Mouse (Mus musculus): ENCODE results near the gene Cbfa2t3. TPM values are rescaled to one million over a fixed set of nuclear protein-coding genes. Genes with fewer than 3 reads are reported as not detected.

Gene Cbfa2t3
- polyA plus RNA-seq, 1 experiment: 58.8 TPM

- peaks cover 13% of the 10 kb centered on the region for H3K4me1 ChIP-seq (ENCODE audit: control insufficient read depth, insufficient read depth, low read length)
- H3K27ac ChIP-seq (ENCODE audit: control insufficient read depth, insufficient read depth, low read depth, low read length, poor library complexity): no peak overlapping the region
- 70% methylated on average over 3 of the region's 3 CpGs for WGBS
- no peak overlapping the region for H3K4me3 ChIP-seq (replicated peaks; ENCODE audit: control insufficient read depth, low read depth, low read length)
- TF ChIP-seq CTCF (IDR thresholded peaks at IDR 0.05; ENCODE audit: control insufficient read depth, insufficient read depth, low read length) (no peak), POLR2A (IDR thresholded peaks at IDR 0.05; ENCODE audit: borderline replicate concordance, control insufficient read depth, low read depth, low read length) (no peak)
Observed at GRCm38 (mm10) chr8:122670718-122671117, 28.2 kb downstream of the Cbfa2t3 start.

GRCm38 (mm10) chr8:122670001-122670400 lies 28.9 kb downstream of the Cbfa2t3 start:
- Histone ChIP-seq H3K27ac (ENCODE audit: control insufficient read depth, insufficient read depth, low read depth, low read length, poor library complexity) (no peak overlapping the region; the same call in 1 of the 2 replicates), H3K4me3 (replicated peaks; ENCODE audit: control insufficient read depth, low read depth, low read length) (no peak overlapping the region), H3K4me1 (ENCODE audit: control insufficient read depth, insufficient read depth, low read length) (peaks cover 14% of the 10 kb centered on the region)
- 86% methylated on average over 11 of the region's 11 CpGs for WGBS
- TF ChIP-seq POLR2A (IDR thresholded peaks at IDR 0.05; ENCODE audit: borderline replicate concordance, control insufficient read depth, low read depth, low read length) (no peak), CTCF (IDR thresholded peaks at IDR 0.05; ENCODE audit: control insufficient read depth, insufficient read depth, low read length) (no peak)

GRCm38 (mm10) chr8:122669370-122669769 lies 29.5 kb downstream of the Cbfa2t3 start:
- H3K27ac ChIP-seq (ENCODE audit: control insufficient read depth, insufficient read depth, low read depth, low read length, poor library complexity): no peak overlapping the region
- WGBS: 85% methylated on average over 5 of the region's 5 CpGs
- peaks cover 14% of the 10 kb centered on the region for H3K4me1 ChIP-seq (ENCODE audit: control insufficient read depth, insufficient read depth, low read length)
- TF ChIP-seq CTCF (IDR thresholded peaks at IDR 0.05; ENCODE audit: control insufficient read depth, insufficient read depth, low read length): no peak
- TF ChIP-seq POLR2A (IDR thresholded peaks at IDR 0.05; ENCODE audit: borderline replicate concordance, control insufficient read depth, low read depth, low read length): no peak
- H3K4me3 ChIP-seq (replicated peaks; ENCODE audit: control insufficient read depth, low read depth, low read length): no peak overlapping the region

- H3K27ac ChIP-seq (ENCODE audit: control insufficient read depth, insufficient read depth, low read depth, low read length, poor library complexity): no peak overlapping the region
- no peak overlapping the region for H3K4me3 ChIP-seq (replicated peaks; ENCODE audit: control insufficient read depth, low read depth, low read length)
- no peak for TF ChIP-seq CTCF (IDR thresholded peaks at IDR 0.05; ENCODE audit: control insufficient read depth, insufficient read depth, low read length)
- TF ChIP-seq POLR2A (IDR thresholded peaks at IDR 0.05; ENCODE audit: borderline replicate concordance, control insufficient read depth, low read depth, low read length): no peak
- peaks cover 17% of the 10 kb centered on the region for H3K4me1 ChIP-seq (ENCODE audit: control insufficient read depth, insufficient read depth, low read length)
- WGBS: 79% methylated on average over 11 of the region's 11 CpGs
Observed at GRCm38 (mm10) chr8:122667854-122668253, 31.1 kb downstream of the Cbfa2t3 start.

- WGBS: 8% methylated on average over 12 of the region's 12 CpGs
- Histone ChIP-seq H3K27ac (ENCODE audit: control insufficient read depth, insufficient read depth, low read depth, low read length, poor library complexity) (peak overlapping the region; percentile 2; the same call in 1 of the 2 replicates), H3K4me1 (ENCODE audit: control insufficient read depth, insufficient read depth, low read length) (peaks cover 17% of the 10 kb centered on the region), H3K4me3 (replicated peaks; ENCODE audit: control insufficient read depth, low read depth, low read length) (no peak overlapping the region)
- TF ChIP-seq CTCF (IDR thresholded peaks at IDR 0.05; ENCODE audit: control insufficient read depth, insufficient read depth, low read length) (no peak), POLR2A (IDR thresholded peaks at IDR 0.05; ENCODE audit: borderline replicate concordance, control insufficient read depth, low read depth, low read length) (no peak)
Observed at GRCm38 (mm10) chr8:122666827-122667226, 32.1 kb downstream of the Cbfa2t3 start.

- no peak overlapping the region for H3K4me3 ChIP-seq (replicated peaks; ENCODE audit: control insufficient read depth, low read depth, low read length)
Observed at GRCm38 (mm10) chr8:122666338-122666764, 32.6 kb downstream of the Cbfa2t3 start.

GRCm38 (mm10) chr8:122665667-122666316 lies 33.1 kb downstream of the Cbfa2t3 start:
- 11% methylated on average over 14 of the region's 14 CpGs for WGBS
- no peak overlapping the region for H3K4me3 ChIP-seq (replicated peaks; ENCODE audit: control insufficient read depth, low read depth, low read length)
- peaks cover 17% of the 10 kb centered on the region for H3K4me1 ChIP-seq (ENCODE audit: control insufficient read depth, insufficient read depth, low read length)
- no peak for TF ChIP-seq POLR2A (IDR thresholded peaks at IDR 0.05; ENCODE audit: borderline replicate concordance, control insufficient read depth, low read depth, low read length)
- TF ChIP-seq CTCF (IDR thresholded peaks at IDR 0.05; ENCODE audit: control insufficient read depth, insufficient read depth, low read length): no peak
- H3K27ac ChIP-seq (ENCODE audit: control insufficient read depth, insufficient read depth, low read depth, low read length, poor library complexity): peak overlapping the region; percentile 36

More at GRCm38 (mm10) chr8:122666338-122666764, 32.6 kb downstream of the Cbfa2t3 start:
- peak overlapping the region; percentile 2; the same call in 1 of the 2 replicates for H3K27ac ChIP-seq (ENCODE audit: control insufficient read depth, insufficient read depth, low read depth, low read length, poor library complexity)
- 17% methylated on average over 9 of the region's 9 CpGs for WGBS
- H3K4me1 ChIP-seq (ENCODE audit: control insufficient read depth, insufficient read depth, low read length): peaks cover 17% of the 10 kb centered on the region
- TF ChIP-seq CTCF (IDR thresholded peaks at IDR 0.05; ENCODE audit: control insufficient read depth, insufficient read depth, low read length): no peak
- no peak for TF ChIP-seq POLR2A (IDR thresholded peaks at IDR 0.05; ENCODE audit: borderline replicate concordance, control insufficient read depth, low read depth, low read length)

GRCm38 (mm10) chr8:122665221-122665620 lies 33.7 kb downstream of the Cbfa2t3 start:
- Histone ChIP-seq H3K4me1 (ENCODE audit: control insufficient read depth, insufficient read depth, low read length) (peaks cover 17% of the 10 kb centered on the region), H3K4me3 (replicated peaks; ENCODE audit: control insufficient read depth, low read depth, low read length) (no peak overlapping the region), H3K27ac (ENCODE audit: control insufficient read depth, insufficient read depth, low read depth, low read length, poor library complexity) (peak overlapping the region; percentile 1; the same call in 1 of the 2 replicates)
- TF ChIP-seq CTCF (IDR thresholded peaks at IDR 0.05; ENCODE audit: control insufficient read depth, insufficient read depth, low read length): no peak
- TF ChIP-seq POLR2A (IDR thresholded peaks at IDR 0.05; ENCODE audit: borderline replicate concordance, control insufficient read depth, low read depth, low read length): no peak
- 21% methylated on average over 8 of the region's 8 CpGs for WGBS
